Mouse (Mus musculus) frontal cortex, postnatal 14 days (tissue): ENCODE measurements around the gene Gdpd3.

Experiments
- DNase-seq, 2 experiments: peaks; one replicate each; pipeline ENCODE4 v3.0.0; 2022; ENCODE audit warnings: low spot score in 2 of 2

Gene Gdpd3

GRCm38 (mm10) chr7:126806956-126807355, 40.8 kb downstream of the Gdpd3 start:
- no peak for DNase-seq

- no peak for DNase-seq
Observed at GRCm38 (mm10) chr7:126807405-126807804, 41.3 kb downstream of the Gdpd3 start.

- peak; percentile 82 to 84 for DNase-seq
Observed at GRCm38 (mm10) chr7:126808703-126809455, 42.7 kb downstream of the Gdpd3 start.

GRCm38 (mm10) chr7:126809723-126810369, 43.7 kb downstream of the Gdpd3 start:
- DNase-seq = no peak

- no peak for DNase-seq
Observed at GRCm38 (mm10) chr7:126815726-126816222, 49.6 kb downstream of the Gdpd3 start.

- DNase-seq = no peak
Observed at GRCm38 (mm10) chr7:126816494-126816893, 50.4 kb downstream of the Gdpd3 start.

- DNase-seq = no peak
Observed at GRCm38 (mm10) chr7:126817595-126817994, 51.5 kb downstream of the Gdpd3 start.

- DNase-seq = no peak
Observed at GRCm38 (mm10) chr7:126818818-126819217, 52.7 kb downstream of the Gdpd3 start.

GRCm38 (mm10) chr7:126821835-126822511, 55.8 kb downstream of the Gdpd3 start:
- peak in 1 of 2 experiments; percentile 76 for DNase-seq

- DNase-seq = no peak
Observed at GRCm38 (mm10) chr7:126822741-126823140, 56.6 kb downstream of the Gdpd3 start.

- no peak for DNase-seq
Observed at GRCm38 (mm10) chr7:126823202-126823711, 57.1 kb downstream of the Gdpd3 start.

GRCm38 (mm10) chr7:126823940-126824339, 57.8 kb downstream of the Gdpd3 start:
- no peak for DNase-seq
